27 mouse cellular contexts compared by ENCODE assay signal in the genomic region with DNA sequence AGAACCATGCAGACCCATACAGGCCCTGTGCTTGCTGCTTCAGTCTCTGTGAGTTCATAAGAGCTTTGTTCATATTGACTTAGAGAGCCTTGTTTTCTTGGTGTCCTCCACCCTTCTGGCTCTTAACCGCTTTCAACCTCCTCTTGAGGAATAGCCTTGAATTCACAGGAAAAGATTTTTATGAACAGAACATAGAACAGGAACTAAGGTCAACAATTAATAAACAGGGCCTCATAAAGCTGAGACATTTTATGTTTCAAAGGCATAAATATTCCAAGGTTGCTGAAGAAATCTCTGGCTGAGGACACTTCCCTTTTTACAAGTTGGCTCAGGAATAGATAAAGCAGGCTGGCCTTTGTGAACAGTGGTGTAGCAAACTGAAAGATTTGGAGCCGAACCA. TPM values are rescaled to one million over a fixed set of nuclear protein-coding genes. Genes with fewer than 3 reads are reported as not detected.
DNase-seq lines count a peak whose midpoint lies in the region; ATAC-seq and TF ChIP-seq lines count a peak whose summit lies in the region.
"Had no signal": no experiment of that assay in that cellular context is flagged by ENCODE, and none has a peak within 500 bp of the region (broad histone marks: within the 10 kb centered on the region; RNA-seq: fewer than 3 reads in every experiment).

No protein-coding gene starts in this region.

- H3K27me3 ChIP-seq in kidney, adult 2 months (replicated peaks; ENCODE audit: control insufficient read depth, insufficient read depth, low read length) = no peaks in the 10 kb centered on the region; the same call in 1 of the 2 replicates
- H3K27me3 ChIP-seq in kidney, embryonic 16.5 days (ENCODE audit: insufficient read depth, low read length) = no peaks in the 10 kb centered on the region
- H3K27me3 ChIP-seq: embryonic facial prominence, embryonic 13.5 days; forebrain, embryonic 13.5 days; heart, embryonic 13.5 days had no signal

- TF ChIP-seq POLR2A in kidney, adult 2 months (IDR thresholded peaks at IDR 0.05; ENCODE audit: low read depth, low read length) = no peak

- peak; percentile 63; the same call in 1 of the 2 replicates for ATAC-seq in kidney, embryonic 16.5 days (ENCODE audit: low FRiP score, low TSS enrichment)
- ATAC-seq: forebrain, embryonic 13.5 days; forebrain, embryonic 16.5 days had no signal

- H3K9ac ChIP-seq in kidney, embryonic 16.5 days (replicated peaks; ENCODE audit: low read length) = no peak overlapping the region
- H3K9ac ChIP-seq: embryonic facial prominence, embryonic 13.5 days; forebrain, embryonic 13.5 days; heart, embryonic 13.5 days; hindbrain, embryonic 14.5 days had no signal

- 62% methylated on average over 2 of the region's 2 CpGs for WGBS in kidney, adult 2 months
- WGBS in kidney, embryonic 16.5 days = 55% methylated on average over 2 of the region's 2 CpGs

- no peak overlapping the region for H3K4me3 ChIP-seq in kidney, adult 2 months (ENCODE audit: insufficient read depth, low read depth, low read length)
- H3K4me3 ChIP-seq in kidney, embryonic 16.5 days (ENCODE audit: low read length) = no peak overlapping the region
- H3K4me3 ChIP-seq: embryonic facial prominence, embryonic 10.5 days; embryonic facial prominence, embryonic 13.5 days; erythroblast, embryonic 14.5 days; forebrain, embryonic 13.5 days; heart, adult 2 months; heart, embryonic 10.5 days; heart, embryonic 13.5 days had no signal

- no peak overlapping the region for H3K4me2 ChIP-seq in kidney, embryonic 16.5 days (replicated peaks; ENCODE audit: low read depth, low read length)
- H3K4me2 ChIP-seq: embryonic facial prominence, embryonic 13.5 days; forebrain, embryonic 13.5 days; heart, embryonic 13.5 days; hindbrain, embryonic 14.5 days had no signal

- H3K9me3 ChIP-seq in kidney, embryonic 16.5 days (ENCODE audit: low read length) = no peaks in the 10 kb centered on the region
- H3K9me3 ChIP-seq: embryonic facial prominence, embryonic 10.5 days; embryonic facial prominence, embryonic 13.5 days; forebrain, embryonic 13.5 days; heart, embryonic 10.5 days; heart, embryonic 13.5 days had no signal

- H3K36me3 ChIP-seq in kidney, adult 2 months (ENCODE audit: control insufficient read depth, insufficient read depth, low read length) = no peaks in the 10 kb centered on the region
- no peaks in the 10 kb centered on the region for H3K36me3 ChIP-seq in kidney, embryonic 16.5 days (ENCODE audit: insufficient read depth, low read length)
- H3K36me3 ChIP-seq: embryonic facial prominence, embryonic 10.5 days; embryonic facial prominence, embryonic 13.5 days; heart, embryonic 10.5 days; heart, embryonic 13.5 days had no signal

- peak; percentile 43 for DNase-seq in kidney, adult 2 months
- no peak for DNase-seq in kidney, postnatal 25 days
- no peak for DNase-seq in kidney, adult 18-20 months
- DNase-seq in testis, postnatal 14 days (ENCODE audit: low spot score) = peak; percentile 5
- no peak for DNase-seq in testis, postnatal 10 days (ENCODE audit: low spot score)
- no peak for DNase-seq in thymus, postnatal 10 days (ENCODE audit: low spot score in 2 of 2)
- DNase-seq: adrenal gland, adult 2 months; adrenal gland, postnatal 14 days; cerebellum, adult 11 months; cerebellum, adult 2 months; cerebellum, adult 9-11 months; cerebellum, postnatal 25 days; embryo, embryonic 11 days; gastrocnemius, postnatal 10 days; gastrocnemius, postnatal 36 days; heart, adult 2 months; heart, postnatal 14 days; heart, postnatal 4 days had no signal

- H3K27ac ChIP-seq in kidney, adult 2 months (ENCODE audit: insufficient read depth, low read depth, low read length) = no peak overlapping the region
- H3K27ac ChIP-seq in kidney, embryonic 16.5 days (ENCODE audit: low read length) = no peak overlapping the region
- H3K27ac ChIP-seq: embryonic facial prominence, embryonic 10.5 days; embryonic facial prominence, embryonic 13.5 days; forebrain, embryonic 13.5 days; heart, adult 2 months; heart, embryonic 10.5 days; heart, embryonic 13.5 days; hindbrain, embryonic 14.5 days had no signal

- peaks cover 3% of the 10 kb centered on the region for H3K4me1 ChIP-seq in kidney, adult 2 months (ENCODE audit: control insufficient read depth, insufficient read depth, low read length)
- 0 out of 2 replicates have a peak, but pooled peaks cover 3% of the 10 kb centered on the region for H3K4me1 ChIP-seq in kidney, embryonic 16.5 days (ENCODE audit: insufficient read depth, low read length)
- H3K4me1 ChIP-seq: embryonic facial prominence, embryonic 10.5 days; embryonic facial prominence, embryonic 13.5 days; forebrain, embryonic 13.5 days; heart, embryonic 10.5 days; heart, embryonic 13.5 days had no signal

- no peak for TF ChIP-seq CTCF in kidney, adult 2 months (conservative IDR thresholded peaks at IDR 0.05; ENCODE audit: insufficient read depth, insufficient read length, low read depth, low read length)

RNA-seq across cellular contexts. Expression of gene Gucy1a1, which starts 21.5 kb away (rescaled TPM):
- polyA plus RNA-seq in kidney, adult 2 months (2012; rRNA removed) = 13.1 and 14.8 TPM in 2 replicates
- 77.9 and 78.6 TPM in 2 replicates for polyA plus RNA-seq in kidney, embryonic 16.5 days (2015; fragmentation: Nextera tagmentation; extraction: Ambion mirVana)
- polyA plus RNA-seq: erythroblast, embryonic 14.5 days had no signal

Comparison
In these comparisons a context has a peak if more than half of its experiments do, and no peak if none do; other contexts are left out.
1. DNase-seq: peak in kidney, adult 2 months (single experiment) and testis, postnatal 14 days (single experiment); none in kidney, postnatal 25 days (0 of 2), kidney, adult 18-20 months (single experiment), testis, postnatal 10 days (single experiment) and thymus, postnatal 10 days (0 of 2).